Comparison of ENCODE assay signal across 31 mouse cellular contexts in genomic region chr1:156350441-156350840, GRCm38 (mm10). TPM values are rescaled to one million over a fixed set of nuclear protein-coding genes. Genes with fewer than 3 reads are reported as not detected.
DNase-seq lines count a peak whose midpoint lies in the region; ATAC-seq lines count a peak whose summit lies in the region.
"Had no signal": no experiment of that assay in that cellular context is flagged by ENCODE, and none has a peak within 500 bp of the region (broad histone marks: within the 10 kb centered on the region; RNA-seq: fewer than 3 reads in every experiment).

No protein-coding gene starts in this region.

- no peak for ATAC-seq in CD4-positive, CD25-positive, alpha-beta regulatory T cell, adult 4 months
- ATAC-seq: forebrain, embryonic 14.5 days; forebrain, postnatal 0 days; hindbrain, embryonic 16.5 days; intestine, embryonic 15.5 days; Patski had no signal

- DNase-seq in CD4-positive, CD25-positive, alpha-beta regulatory T cell, adult 2 months (ENCODE audit: low read depth, low spot score) = peak; percentile 12
- peak; percentile 58 for DNase-seq in thymus, postnatal 14 days
- DNase-seq in thymus, postnatal 4 days = peak; percentile 50
- DNase-seq in adrenal gland, adult 18-20 months (ENCODE audit: low spot score in 2 of 2) = no peak
- no peak for DNase-seq in B cell, adult 2 months
- DNase-seq: adrenal gland, adult 2 months; adrenal gland, postnatal 25 days; cerebellum, adult 18-20 months; cerebellum, adult 9-11 months; cerebellum, postnatal 25 days; forebrain, postnatal 0 days; gastrocnemius, adult 2 months; gastrocnemius, postnatal 14 days; heart, adult 11 months; heart, postnatal 36 days had no signal

RNA-seq across cellular contexts. Expression of gene Gm2000, which starts 15.4 kb away (rescaled TPM):
- 1,000 to 10,000 TPM; 2,130 to 3,550 TPM for polyA plus RNA-seq in CD4-positive, CD25-positive, alpha-beta regulatory T cell, adult 4 months (2017; shearing (Covaris generic))
- 100 to 1,000 TPM; 556 to 590 TPM for total RNA-seq in adrenal gland, adult 18-20 months (2021)

RNA-seq across cellular contexts. Expression of gene Nphs2, which starts 39.9 kb away (rescaled TPM):
- not detected for polyA plus RNA-seq in CD4-positive, CD25-positive, alpha-beta regulatory T cell, adult 4 months (2017; shearing (Covaris generic))
- not detected for total RNA-seq in adrenal gland, adult 18-20 months (2021)
- total RNA-seq: adrenal gland, adult 2 months; adrenal gland, postnatal 25 days; common myeloid progenitor, adult 5-6 weeks; ES-E14; gastrocnemius, adult 2 months; gastrocnemius, postnatal 4 days; heart, adult 8-10 months; heart, postnatal 36 days had no signal
- polyA plus RNA-seq: embryonic facial prominence, embryonic 12.5 days; embryonic facial prominence, embryonic 15.5 days; heart, embryonic 11.5 days; heart, embryonic 14.5 days; hindbrain, embryonic 10.5 days; hindbrain, embryonic 13.5 days; intestine, embryonic 15.5 days; Patski had no signal

RNA-seq across cellular contexts. Expression of gene Tdrd5, which starts 47.0 kb away (rescaled TPM):
- polyA plus RNA-seq in CD4-positive, CD25-positive, alpha-beta regulatory T cell, adult 4 months (2017; shearing (Covaris generic)) = not detected
- total RNA-seq in adrenal gland, adult 18-20 months (2021) = under 1 TPM; 0.40 to 0.93 TPM
- total RNA-seq: adrenal gland, postnatal 25 days; gastrocnemius, adult 2 months; gastrocnemius, postnatal 14 days; heart, adult 8-10 months; heart, postnatal 36 days had no signal
- polyA plus RNA-seq: adrenal gland, adult 2 months; heart, embryonic 11.5 days; heart, postnatal 0 days; hindbrain, embryonic 10.5 days had no signal

Comparison
In these comparisons a context has a peak if more than half of its experiments do, and no peak if none do; other contexts are left out.
1. DNase-seq: peak in CD4-positive, CD25-positive, alpha-beta regulatory T cell, adult 2 months (single experiment), thymus, postnatal 14 days (single experiment) and thymus, postnatal 4 days (single experiment); none in adrenal gland, adult 18-20 months (0 of 2) and B cell, adult 2 months (0 of 2).